20 mouse cellular contexts compared by ENCODE assay signal in genomic region chr1:72006696-72007291, GRCm38 (mm10).
DNase-seq lines count a peak whose midpoint lies in the region; ATAC-seq and TF ChIP-seq lines count a peak whose summit lies in the region.
"Had no signal": no experiment of that assay in that cellular context is flagged by ENCODE, and none has a peak within 500 bp of the region (broad histone marks: within the 10 kb centered on the region; RNA-seq: fewer than 3 reads in every experiment).

No protein-coding gene starts in this region.

- 23% methylated on average over 7 of the region's 7 CpGs for WGBS in heart, embryonic 14.5 days
- 72% methylated on average over 7 of the region's 7 CpGs for WGBS in kidney, adult 2 months

- no peak for TF ChIP-seq POLR2A in kidney, adult 2 months (IDR thresholded peaks at IDR 0.05; ENCODE audit: low read depth, low read length)

- no peaks in the 10 kb centered on the region for H3K27me3 ChIP-seq in heart, embryonic 14.5 days (ENCODE audit: control insufficient read depth, insufficient read depth, low read length)
- H3K27me3 ChIP-seq in Patski = no peaks in the 10 kb centered on the region
- H3K27me3 ChIP-seq in kidney, adult 2 months (replicated peaks; ENCODE audit: control insufficient read depth, insufficient read depth, low read length) = no peaks in the 10 kb centered on the region
- H3K27me3 ChIP-seq: heart, embryonic 15.5 days had no signal

- no peak overlapping the region for H3K4me2 ChIP-seq in heart, embryonic 14.5 days (ENCODE audit: low read length)
- H3K4me2 ChIP-seq: heart, embryonic 15.5 days had no signal

- no peak for DNase-seq in heart, postnatal 14 days
- DNase-seq in Patski (ENCODE audit: low read depth, low spot score) = peak; percentile 34
- DNase-seq in brain, adult 2 months (ENCODE audit: low read depth, low spot score) = peak; percentile 59
- peak; percentile 24 for DNase-seq in telencephalon, adult 2 months (ENCODE audit: low read depth, low spot score)
- DNase-seq in cerebellum, adult 11 months = no peak
- DNase-seq in kidney, adult 2 months = no peak
- DNase-seq: adrenal gland, adult 8-10 months; adrenal gland, postnatal 36 days; cerebellum, adult 11-12 months; cerebellum, adult 9-11 months; cerebellum, postnatal 36 days; gastrocnemius, adult 2 months; gastrocnemius, postnatal 25 days had no signal

- no peak overlapping the region for H3K9ac ChIP-seq in heart, embryonic 14.5 days (ENCODE audit: low read length)
- H3K9ac ChIP-seq: heart, embryonic 15.5 days had no signal

- CTCF ChIA-PET in Patski (lab: Charles Lee) = interaction anchor here (1.5 kb wide), 1 partner anchor 9 kb away, joined by 7 read pairs; no protein-coding TSS in a partner anchor

- POLR2A ChIA-PET in Patski (lab: Charles Lee) = no interaction called here

- no peak for ATAC-seq in heart, embryonic 14.5 days (ENCODE audit: insufficient number of reproducible peaks, insufficient read depth, low FRiP score, low read depth)
- peak; percentile 88 for ATAC-seq in Patski
- ATAC-seq: hindbrain, embryonic 16.5 days; inflammation-experienced regulatory T-cells, adult 6 months; intestine, postnatal 0 days had no signal

- no peak overlapping the region for H3K4me3 ChIP-seq in heart, embryonic 14.5 days (ENCODE audit: control insufficient read depth in 1 of 2, insufficient read depth in 1 of 2, low read depth in 1 of 2, low read length in 2 of 2)
- no peak overlapping the region for H3K4me3 ChIP-seq in kidney, adult 2 months (ENCODE audit: insufficient read depth, low read depth, low read length)
- H3K4me3 ChIP-seq: embryonic facial prominence, embryonic 10.5 days; forebrain, embryonic 10.5 days; gastrocnemius, adult 2 months; heart, embryonic 15.5 days had no signal

- H3K27ac ChIP-seq in heart, embryonic 14.5 days (replicated peaks in 1 of 2; ENCODE audit: control insufficient read depth in 1 of 2, insufficient read depth in 1 of 2, low read depth in 2 of 2, low read length in 2 of 2) = peak overlapping the region; percentile 1 to 10; a peak in 1 of 4 replicates
- no peak overlapping the region for H3K27ac ChIP-seq in kidney, adult 2 months (ENCODE audit: insufficient read depth, low read depth, low read length)
- H3K27ac ChIP-seq: embryonic facial prominence, embryonic 10.5 days; forebrain, embryonic 10.5 days; gastrocnemius, adult 2 months; heart, embryonic 15.5 days had no signal

- intact Hi-C loops in heart, postnatal 14 days (cut with DNase I) = no loop called here

- no peaks in the 10 kb centered on the region for H3K9me3 ChIP-seq in heart, embryonic 14.5 days (ENCODE audit: control insufficient read depth, low read length)
- H3K9me3 ChIP-seq: embryonic facial prominence, embryonic 10.5 days; forebrain, embryonic 10.5 days; heart, embryonic 15.5 days had no signal

- in situ Hi-C loops in Patski (cut with MboI; ENCODE audit: low pct_unique_long_range_greater_than_20kb) = no loop called here

- H3K36me3 ChIP-seq in heart, embryonic 14.5 days (ENCODE audit: control insufficient read depth, insufficient read depth, low read length) = no peaks in the 10 kb centered on the region
- H3K36me3 ChIP-seq in kidney, adult 2 months (ENCODE audit: control insufficient read depth, insufficient read depth, low read length) = no peaks in the 10 kb centered on the region
- H3K36me3 ChIP-seq: embryonic facial prominence, embryonic 10.5 days; forebrain, embryonic 10.5 days; heart, embryonic 15.5 days had no signal

- no peak for TF ChIP-seq CTCF in Patski (IDR thresholded peaks at IDR 0.05)
- no peak for TF ChIP-seq CTCF in kidney, adult 2 months (conservative IDR thresholded peaks at IDR 0.05; ENCODE audit: insufficient read depth, insufficient read length, low read depth, low read length)

- peaks cover 9 to 11% of the 10 kb centered on the region in 2 experiments for H3K4me1 ChIP-seq in heart, embryonic 14.5 days (ENCODE audit: control insufficient read depth in 2 of 2, insufficient read depth in 2 of 2, low read length in 2 of 2)
- no peaks in the 10 kb centered on the region for H3K4me1 ChIP-seq in kidney, adult 2 months (ENCODE audit: control insufficient read depth, insufficient read depth, low read length)

Comparison
In these comparisons a context has a peak if more than half of its experiments do, and no peak if none do; other contexts are left out.
1. DNase-seq: peak in Patski (single experiment), brain, adult 2 months (single experiment) and telencephalon, adult 2 months (single experiment); none in heart, postnatal 14 days (0 of 2), cerebellum, adult 11 months (single experiment) and kidney, adult 2 months (single experiment).